Mouse (Mus musculus): ENCODE data around the gene Paqr9.

DNA sequence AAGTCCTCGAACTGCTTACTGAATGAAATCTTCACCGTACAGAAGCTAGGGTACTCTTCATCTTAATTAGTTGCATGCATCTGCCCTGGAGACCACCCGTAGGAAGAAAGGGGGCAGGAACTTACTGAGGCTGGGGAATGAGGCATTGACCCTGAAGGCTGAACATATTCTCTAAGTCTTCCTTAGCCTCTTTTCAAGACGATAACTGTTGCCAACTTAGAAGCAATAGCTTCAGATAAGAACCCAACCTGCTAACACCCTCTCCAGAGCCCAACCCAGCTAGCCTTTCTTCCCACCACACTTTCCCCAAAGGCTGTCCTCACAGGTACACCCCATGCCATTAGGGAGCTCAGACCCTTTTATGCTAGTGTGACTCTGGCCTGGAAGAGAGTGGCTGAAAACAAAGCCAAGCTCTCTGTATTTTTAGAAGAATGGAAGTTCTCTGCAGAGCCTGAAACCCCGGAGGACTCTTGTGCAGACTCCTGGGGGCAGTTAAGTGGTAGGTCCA, 4.2 kb upstream of the Paqr9 start:
- TF ChIP-seq CTCF (IDR thresholded peaks at IDR 0.05; ENCODE audit: borderline replicate concordance, insufficient read depth, low read depth, low read length) = no peak
- no peak for TF ChIP-seq POLR2A (IDR thresholded peaks at IDR 0.05; ENCODE audit: borderline replicate concordance, insufficient read depth, low read length)
